Mouse (Mus musculus) liver, postnatal 0 days (tissue): ENCODE measurements around the gene Prpf6. TPM values are rescaled to one million over a fixed set of nuclear protein-coding genes. Genes with fewer than 3 reads are reported as not detected.

Experiments used
- ATAC-seq: fragments of 200-750 bp; cut with Nextera tagmentation; 2 replicates; pipeline ENCODE4 v1.8.0; 2017; ENCODE audit warnings: mild to moderate bottlenecking, moderate library complexity
- DNase-seq: peaks from one replicate; pipeline ENCODE4 v3.0.0-alpha.2; 2016
- H3K27ac ChIP-seq: fragments of 300-500 bp; sonication (generic); 2 replicates; pipeline ENCODE4 v1.5.1; 2014; ENCODE audit warnings: antibody characterized with exemption, moderate library complexity, mild to moderate bottlenecking, low read depth
- H3K27me3 ChIP-seq: fragments of 300-500 bp; sonication (generic); 2 replicates; pipeline ENCODE4 v1.6.1; 2014; ENCODE audit warnings: low read length, control low read depth, mixed read lengths; ENCODE audit not compliant: insufficient read depth
- H3K36me3 ChIP-seq: fragments of 300-500 bp; sonication (generic); replicated peaks from 2 replicates; pipeline ENCODE4 v1.6.1; 2014; ENCODE audit warnings: mild to moderate bottlenecking, control low read depth, low read length, moderate library complexity, mixed read lengths; ENCODE audit not compliant: insufficient read depth
- H3K4me1 ChIP-seq: fragments of 300-500 bp; sonication (generic); 2 replicates; pipeline ENCODE4 v1.6.1; 2014; ENCODE audit warnings: antibody characterized with exemption, mild to moderate bottlenecking, control low read depth; ENCODE audit not compliant: insufficient read depth
- H3K4me2 ChIP-seq: fragments of 300-500 bp; sonication (generic); 2 replicates; pipeline ENCODE4 v1.6.1; 2014; ENCODE audit warnings: low read depth, mild to moderate bottlenecking, low read length, moderate library complexity, mixed read lengths
- H3K4me3 ChIP-seq: fragments of 300-500 bp; sonication (generic); 2 replicates; pipeline ENCODE4 v1.5.1; 2014; ENCODE audit warnings: low read depth, low read length
- H3K9ac ChIP-seq: fragments of 300-500 bp; sonication (generic); replicated peaks from 2 replicates; pipeline ENCODE4 v1.6.1; 2014; ENCODE audit warnings: mild to moderate bottlenecking, moderate library complexity
- H3K9me3 ChIP-seq: fragments of 300-500 bp; sonication (generic); 2 replicates; pipeline ENCODE4 v1.6.1; 2016; ENCODE audit warnings: mild to moderate bottlenecking, control low read depth, low read length, mixed read lengths
- CTCF ChIP-seq: sonication (generic); IDR thresholded peaks from 2 replicates; pipeline ENCODE4 v1.5.1; 2016; ENCODE audit warnings: antibody characterized with exemption, low read depth
- EP300 ChIP-seq: IDR thresholded peaks from 2 replicates; pipeline ENCODE4 v1.6.1; 2016; ENCODE audit warnings: antibody characterized with exemption, low read depth, mild to moderate bottlenecking
- WGBS: fragments of 180-500 bp; shearing (Covaris S2); extraction: QIAGEN DNeasy Blood & Tissue Kit; methylation state at CpG from one replicate; pipeline ENCODE4 v1.1.7; 2014; ENCODE audit not compliant: insufficient replicate concordance; 5-methylcytosine and 5-hydroxymethylcytosine counted together
- polyA plus RNA-seq: library from polyadenylated mRNA; unstranded; fragments of >200 nt; fragmentation: Nextera tagmentation; extraction: Ambion mirVana; gene quantifications from 2 replicates; pipeline ENCODE4 v1.2.1, GENCODE M21; 2015

The Prpf6 gene
- polyA plus RNA-seq, 1 experiment from 2014 or later = 17.5 TPM

DNA sequence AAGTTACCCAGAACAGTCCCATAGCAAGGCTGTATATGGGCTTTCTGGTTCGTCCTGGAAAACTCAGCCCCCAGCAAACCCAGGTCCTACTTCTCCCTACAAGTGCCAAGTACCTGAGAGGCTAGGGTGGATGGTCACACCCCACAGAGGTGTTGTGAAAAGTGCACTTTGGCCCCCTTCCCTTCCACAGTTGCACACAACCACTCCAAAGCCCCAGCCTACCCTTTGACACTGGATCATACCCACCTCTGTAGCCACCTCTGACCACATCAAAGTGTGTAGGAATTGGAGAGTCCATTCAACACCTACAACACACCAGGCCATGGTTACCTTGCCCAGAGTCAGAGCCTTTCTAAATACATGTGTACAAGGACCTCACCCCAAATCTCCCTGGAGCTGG, 8.7 kb upstream of the Prpf6 start:
- Histone ChIP-seq H3K4me2 (no peak overlapping the region), H3K27ac (peak overlapping the region; percentile 66), H3K9ac (no peak overlapping the region), H3K4me3 (no peak overlapping the region), H3K27me3 (no peaks in the 10 kb centered on the region), H3K9me3 (no peaks in the 10 kb centered on the region), H3K4me1 (peaks cover 39% of the 10 kb centered on the region), H3K36me3 (peaks cover 32% of the 10 kb centered on the region)
- no peak for TF ChIP-seq EP300
- no peak for TF ChIP-seq CTCF
- ATAC-seq (peak; percentile 48), DNase-seq (peak; percentile 54)
- WGBS = 81% methylated on average over 1 of the region's 1 CpGs

- DNase-seq (peak; percentile 8), ATAC-seq (no peak)
- 79% methylated on average over 3 of the region's 3 CpGs for WGBS
- peaks cover 32% of the 10 kb centered on the region for H3K4me1 ChIP-seq
- peaks cover 39% of the 10 kb centered on the region for H3K36me3 ChIP-seq
- peak overlapping the region; percentile 66 for H3K27ac ChIP-seq
- H3K4me3 ChIP-seq = no peak overlapping the region
- no peak overlapping the region for H3K4me2 ChIP-seq
- TF ChIP-seq CTCF (no peak), EP300 (no peak)
- no peaks in the 10 kb centered on the region for H3K27me3 ChIP-seq
- no peak overlapping the region; the same call in 1 of the 2 replicates for H3K9ac ChIP-seq
- H3K9me3 ChIP-seq = no peaks in the 10 kb centered on the region
Measured at GRCm38 (mm10) chr2:181583460-181584257, 8.0 kb upstream of the Prpf6 start.

GRCm38 (mm10) chr2:181584411-181584942, 7.2 kb upstream of the Prpf6 start, which contains the start of gene Uckl1:
Gene Uckl1 (minus strand): TSS chr2:181584892.
- no peak within 1 kb of the TSS; the same call in 1 of the 2 replicates for H3K27ac ChIP-seq
- H3K9ac ChIP-seq = no peak within 1 kb of the TSS; the same call in 1 of the 2 replicates
- H3K36me3 ChIP-seq = peaks cover 42% of the 10 kb centered on the region
- DNase-seq (peak; percentile 12), ATAC-seq (no peak)
- H3K4me3 ChIP-seq = no peak within 1 kb of the TSS
- WGBS = 83% methylated on average over 4 of the region's 4 CpGs
- no peaks in the 10 kb centered on the region for H3K27me3 ChIP-seq
- TF ChIP-seq EP300 (no peak), CTCF (no peak)
- H3K9me3 ChIP-seq = no peaks in the 10 kb centered on the region
- no peak within 1 kb of the TSS for H3K4me2 ChIP-seq
- peaks cover 24% of the 10 kb centered on the region for H3K4me1 ChIP-seq

DNA sequence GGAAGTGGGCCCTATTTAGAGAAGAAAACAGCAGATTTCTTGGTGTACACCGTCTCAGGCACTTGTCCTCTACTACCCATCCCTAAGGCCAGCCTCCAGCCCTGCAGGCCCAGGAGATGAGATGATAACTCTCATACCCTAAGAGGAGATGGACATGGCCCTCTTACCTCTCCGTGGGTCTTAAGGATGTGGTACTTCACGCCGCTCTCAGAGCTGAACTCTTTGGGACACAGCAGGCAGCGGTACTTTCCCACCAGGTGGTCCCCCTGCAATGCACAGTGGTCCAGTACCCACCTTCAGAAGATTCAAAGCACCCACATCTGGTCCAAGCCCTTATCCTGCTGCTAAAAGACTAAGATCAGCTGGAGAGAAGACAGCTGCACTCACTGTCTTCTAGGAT, 6.2 kb upstream of the Prpf6 start:
- Histone ChIP-seq H3K27me3 (no peaks in the 10 kb centered on the region), H3K9ac (no peak overlapping the region), H3K4me3 (no peak overlapping the region), H3K27ac (no peak overlapping the region), H3K4me1 (peaks cover 15% of the 10 kb centered on the region), H3K36me3 (peaks cover 46% of the 10 kb centered on the region), H3K9me3 (no peaks in the 10 kb centered on the region), H3K4me2 (no peak overlapping the region)
- ATAC-seq (no peak), DNase-seq (no peak)
- whole genome bisulfite sequencing = 84% methylated on average over 5 of the region's 5 CpGs
- TF ChIP-seq EP300 = no peak
- no peak for TF ChIP-seq CTCF

DNA sequence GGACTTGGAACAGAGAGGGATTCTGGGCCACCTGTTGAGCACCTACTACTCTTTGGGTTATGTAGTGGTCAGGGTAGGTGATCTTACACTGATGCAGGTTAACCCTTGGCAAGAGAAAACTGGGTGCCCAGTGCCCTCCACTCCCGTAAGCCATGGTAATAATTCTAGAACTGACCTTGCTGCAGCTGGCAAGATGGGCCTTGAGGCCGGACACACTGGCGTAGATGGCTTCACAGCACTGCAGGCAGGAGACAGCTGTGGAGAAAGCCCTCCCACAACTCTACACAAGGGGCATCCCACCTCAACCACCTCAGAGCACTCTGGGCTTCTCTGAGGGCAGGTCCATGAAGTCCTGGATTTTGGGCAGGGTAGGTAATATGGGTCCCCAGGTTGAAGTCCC, 5.5 kb upstream of the Prpf6 start:
- Histone ChIP-seq H3K4me3 (no peak overlapping the region), H3K36me3 (peaks cover 46% of the 10 kb centered on the region), H3K4me2 (no peak overlapping the region), H3K4me1 (peaks cover 15% of the 10 kb centered on the region), H3K9ac (no peak overlapping the region), H3K27me3 (no peaks in the 10 kb centered on the region), H3K9me3 (no peaks in the 10 kb centered on the region), H3K27ac (no peak overlapping the region)
- ATAC-seq (no peak), DNase-seq (peak; percentile 8)
- 87% methylated on average over 3 of the region's 3 CpGs for WGBS
- no peak for TF ChIP-seq EP300
- no peak for TF ChIP-seq CTCF

GRCm38 (mm10) chr2:181587796-181588195, 3.9 kb upstream of the Prpf6 start:
- peaks cover 46% of the 10 kb centered on the region for H3K36me3 ChIP-seq
- H3K9ac ChIP-seq = no peak overlapping the region
- WGBS = 87% methylated on average over 6 of the region's 6 CpGs

More at GRCm38 (mm10) chr2:181587796-181588195, 3.9 kb upstream of the Prpf6 start:
- Histone ChIP-seq H3K9me3 (no peaks in the 10 kb centered on the region), H3K27ac (no peak overlapping the region), H3K27me3 (no peaks in the 10 kb centered on the region), H3K4me1 (peaks cover 12% of the 10 kb centered on the region), H3K4me2 (no peak overlapping the region), H3K4me3 (no peak overlapping the region)
- no peak for ATAC-seq
- peak; percentile 17 for DNase-seq
- TF ChIP-seq CTCF (peak; percentile 24), EP300 (no peak)
